ENCODE assay signal across 8 mouse cellular contexts in genomic region chr1:88742372-88742771, GRCm38 (mm10). TPM values are rescaled to one million over a fixed set of nuclear protein-coding genes. Genes with fewer than 3 reads are reported as not detected.
DNase-seq lines count a peak whose midpoint lies in the region; ATAC-seq and TF ChIP-seq lines count a peak whose summit lies in the region.

No protein-coding gene starts in this region.

- no peak; the same call in 1 of the 2 replicates for ATAC-seq in monocyte, adult 5-6 weeks (replicated peaks; ENCODE audit: insufficient number of reproducible peaks, low FRiP score, low TSS enrichment, poor library complexity, severe bottlenecking)

- no peak overlapping the region for H3K27ac ChIP-seq in testis, adult 2 months (ENCODE audit: control insufficient read depth, insufficient read depth, low read depth, low read length)

- no peak overlapping the region for H3K4me3 ChIP-seq in testis, adult 2 months (ENCODE audit: control insufficient read depth, low read depth, low read length)

- H3K27me3 ChIP-seq in testis, adult 2 months (ENCODE audit: control insufficient read depth, insufficient read depth, low read length), result no peaks in the 10 kb centered on the region

- peak; percentile 78; the same call in 1 of the 2 replicates for TF ChIP-seq CTCF in testis, adult 2 months (IDR thresholded peaks at IDR 0.05; ENCODE audit: control insufficient read depth, insufficient read depth, insufficient replicate concordance, low read depth, low read length)

- peaks cover 5% of the 10 kb centered on the region for H3K4me1 ChIP-seq in testis, adult 2 months (ENCODE audit: control insufficient read depth, insufficient read depth, low read length)

- peak; percentile 53 for DNase-seq in gastrocnemius, postnatal 10 days
- DNase-seq in gastrocnemius, adult 8-10 months (ENCODE audit: low spot score in 2 of 2), result no peak
- no peak for DNase-seq in testis, postnatal 14 days (ENCODE audit: low spot score)
- DNase-seq in cerebellum, postnatal 10 days, result peak; percentile 75 to 80
- peak; percentile 53 for DNase-seq in kidney, postnatal 14 days
- peak; percentile 59 for DNase-seq in mesoderm, embryonic 11.5 days (ENCODE audit: low read depth, low spot score)

- H3K36me3 ChIP-seq in testis, adult 2 months (ENCODE audit: control insufficient read depth, insufficient read depth, low read length), result no peaks in the 10 kb centered on the region

- TF ChIP-seq POLR2A in testis, adult 2 months (IDR thresholded peaks at IDR 0.05; ENCODE audit: control insufficient read depth, low read depth, low read length), result no peak

RNA-seq across cellular contexts. Expression of gene Arl4c, which starts 40.4 kb away (rescaled TPM):
- total RNA-seq in gastrocnemius, postnatal 10 days (2021), result 1 to 10 TPM; 4.4 to 6.3 TPM
- under 1 TPM; 0.11 to 0.63 (median 0.29) TPM for total RNA-seq in gastrocnemius, adult 8-10 months (2022)
- polyA plus RNA-seq in testis, adult 2 months (2012; rRNA removed), result 5.2 and 5.7 TPM in 2 replicates
- 176 to 204 TPM (median 187 TPM) in 3 replicates for total RNA-seq in monocyte, adult 5-6 weeks (2017)

Comparison
In these comparisons a context has a peak if more than half of its experiments do, and no peak if none do; other contexts are left out.
1. DNase-seq: peak in gastrocnemius, postnatal 10 days (single experiment), cerebellum, postnatal 10 days (2 of 2), kidney, postnatal 14 days (single experiment) and mesoderm, embryonic 11.5 days (single experiment); none in gastrocnemius, adult 8-10 months (0 of 2) and testis, postnatal 14 days (single experiment).
2. RNA of gene Arl4c, which starts 40.4 kb away (total RNA-seq): 176 to 204 TPM in monocyte, adult 5-6 weeks; 4.4 to 6.3 TPM in gastrocnemius, postnatal 10 days and 0.11 to 0.63 TPM in gastrocnemius, adult 8-10 months; every median in the first group is over 10 times any median in the second.